Mouse (Mus musculus) kidney, adult 2 months (tissue): ENCODE measurements around the gene Scgb2a2.
"Not testable (repeated sequence)": the region's sequence is repeated elsewhere in the genome, so short reads cannot be mapped to it uniquely, and the experiment has no call there.

Experiments used
- CTCF ChIP-seq: fragments of 200-500 bp; conservative IDR thresholded peaks from 2 replicates; pipeline ENCODE4 v1.5.1; 2011; ENCODE audit warnings: low read depth, mild to moderate bottlenecking, control low read depth, low read length, moderate library complexity, mixed read lengths; ENCODE audit not compliant: insufficient read depth, insufficient read length
- POLR2A ChIP-seq: fragments of 200-500 bp; IDR thresholded peaks from one replicate; pipeline ENCODE4 v1.6.1; 2011; ENCODE audit warnings: low read depth, low read length, control low read depth

DNA sequence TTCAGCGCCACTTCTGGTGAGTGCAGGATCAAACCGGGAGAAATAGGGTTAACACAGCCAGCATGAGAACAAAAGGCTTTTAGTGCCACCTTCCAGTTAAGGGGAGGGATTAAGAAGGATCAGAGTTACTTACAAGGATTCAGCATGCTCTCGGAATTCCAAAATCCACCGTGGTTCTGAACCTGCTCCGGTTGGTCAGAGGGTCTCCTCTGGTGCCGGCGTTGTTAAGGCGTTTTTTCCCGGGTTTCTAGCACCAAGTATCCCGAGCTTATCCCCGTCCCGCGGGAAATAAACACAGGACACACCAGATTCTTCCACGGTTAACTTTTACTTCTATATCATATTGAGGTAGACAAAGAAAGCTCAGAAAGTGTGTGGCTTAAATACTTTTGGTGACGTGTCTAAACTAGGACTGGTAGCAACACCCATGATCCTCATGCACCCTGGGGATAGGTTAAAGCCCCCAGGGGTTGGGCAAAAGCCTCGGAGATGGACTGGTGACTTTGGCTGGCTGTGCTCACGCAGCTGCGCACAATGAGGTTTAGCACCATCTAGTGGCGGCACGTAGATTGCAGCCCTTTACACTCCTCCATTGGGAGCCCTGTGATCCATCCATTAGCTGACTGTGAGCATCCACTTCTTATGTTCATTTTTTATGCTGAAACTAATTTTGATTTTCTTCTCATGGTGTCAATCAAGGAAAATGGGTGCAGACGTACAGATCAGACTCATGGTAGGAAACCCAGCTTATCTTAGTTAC is 10.6 kb upstream of the Scgb2a2 start:
- TF ChIP-seq POLR2A, CTCF: not testable (repeated sequence)
